Mouse (Mus musculus): ENCODE measurements around the gene Irgm2. TPM values are rescaled to one million over a fixed set of nuclear protein-coding genes. Genes with fewer than 3 reads are reported as not detected.
A peak's percentile ranks its signal among the peaks of the same experiment; 100 is the strongest.
"Not testable (repeated sequence)": the region's sequence is repeated elsewhere in the genome, so short reads cannot be mapped to it uniquely, and the experiment has no call there.

Gene Irgm2
- 5.7 and 5.8 TPM in 2 replicates for total RNA-seq (2015)
- total RNA-seq (2017) = 3.9 and 7.1 TPM in 2 replicates

GRCm38 (mm10) chr11:58199229-58200037 is at the start of gene Irgm2, which contains the start of gene Igtp:
Gene Irgm2, plus strand, starts transcription at chr11:58199618.
Gene Igtp, plus strand, starts transcription at chr11:58199556.
- peak; percentile 98 for ATAC-seq (replicated peaks; ENCODE audit: poor library complexity)

GRCm38 (mm10) chr11:58155458-58155857 is 44.0 kb upstream of the Irgm2 start:
- no peak for ATAC-seq (replicated peaks; ENCODE audit: poor library complexity)

- peak; percentile 60 for ATAC-seq (replicated peaks; ENCODE audit: poor library complexity)
Measured at GRCm38 (mm10) chr11:58156871-58157270, 42.5 kb upstream of the Irgm2 start.

- 0 out of 2 replicates have a peak, but pooled peaks have one; percentile 24 for ATAC-seq (replicated peaks; ENCODE audit: poor library complexity)
Measured at GRCm38 (mm10) chr11:58165072-58165471, 34.3 kb upstream of the Irgm2 start.

GRCm38 (mm10) chr11:58167822-58168166 is 31.6 kb upstream of the Irgm2 start:
- ATAC-seq (replicated peaks; ENCODE audit: poor library complexity) = no peak

GRCm38 (mm10) chr11:58168167-58168915 is 31.1 kb upstream of the Irgm2 start, which contains the start of gene Gemin5:
Gene Gemin5, minus strand, starts transcription at chr11:58168539.
- peak; percentile 82 for ATAC-seq (replicated peaks; ENCODE audit: poor library complexity)

- no peak for ATAC-seq (replicated peaks; ENCODE audit: poor library complexity)
Measured at GRCm38 (mm10) chr11:58169666-58170065, 29.8 kb upstream of the Irgm2 start.

- peak; percentile 77 for ATAC-seq (replicated peaks; ENCODE audit: poor library complexity)
Measured at GRCm38 (mm10) chr11:58171459-58172091, 27.8 kb upstream of the Irgm2 start, which contains the start of gene Mrpl22. Gene Mrpl22, plus strand, starts transcription at chr11:58171661.

GRCm38 (mm10) chr11:58179563-58179962 is 19.9 kb upstream of the Irgm2 start:
- peak; percentile 93 for ATAC-seq (replicated peaks; ENCODE audit: poor library complexity)

- not testable (repeated sequence) for ATAC-seq (replicated peaks; ENCODE audit: poor library complexity)
Measured at GRCm38 (mm10) chr11:58179986-58180385, 19.4 kb upstream of the Irgm2 start.

GRCm38 (mm10) chr11:58180756-58181155 is 18.7 kb upstream of the Irgm2 start:
- no peak for ATAC-seq (replicated peaks; ENCODE audit: poor library complexity)

- peak; percentile 59 for ATAC-seq (replicated peaks; ENCODE audit: poor library complexity)
Measured at GRCm38 (mm10) chr11:58183579-58183978, 15.8 kb upstream of the Irgm2 start.

- ATAC-seq (replicated peaks; ENCODE audit: poor library complexity) = no peak
Measured at GRCm38 (mm10) chr11:58189675-58190074, 9.7 kb upstream of the Irgm2 start.

GRCm38 (mm10) chr11:58193326-58193725 is 6.1 kb upstream of the Irgm2 start:
- ATAC-seq (replicated peaks; ENCODE audit: poor library complexity) = no peak

GRCm38 (mm10) chr11:58193860-58194520 is 5.4 kb upstream of the Irgm2 start:
- ATAC-seq (replicated peaks; ENCODE audit: poor library complexity) = no peak

- no peak for ATAC-seq (replicated peaks; ENCODE audit: poor library complexity)
Measured at GRCm38 (mm10) chr11:58198663-58199062, 755 bp upstream of the Irgm2 start.

GRCm38 (mm10) chr11:58200226-58200625 is 808 bp downstream of the Irgm2 start:
- no peak for ATAC-seq (replicated peaks; ENCODE audit: poor library complexity)

GRCm38 (mm10) chr11:58201052-58201451 is 1.6 kb downstream of the Irgm2 start:
- no peak for ATAC-seq (replicated peaks; ENCODE audit: poor library complexity)

- no peak for ATAC-seq (replicated peaks; ENCODE audit: poor library complexity)
Measured at GRCm38 (mm10) chr11:58210321-58210886, 11.0 kb downstream of the Irgm2 start.

- ATAC-seq (replicated peaks; ENCODE audit: poor library complexity) = peak; percentile 24
Measured at GRCm38 (mm10) chr11:58211062-58211681, 11.8 kb downstream of the Irgm2 start.

Measured in megakaryocyte progenitor cell, adult 5-6 weeks (primary cell).